Mouse (Mus musculus) liver (tissue): ENCODE measurements at regions not wholly inside any gene's neighbourhood (a gene's known extent, or its start where the extent isn't known, plus 50 kb on each side); places are given as distances from the start of the nearest gene placed in this dataset.
"Not testable (repeated sequence)": the region's sequence is repeated elsewhere in the genome, so short reads cannot be mapped to it uniquely, and the experiment has no call there.

ENCODE experiments used
- DNase-seq: peaks from one replicate; pipeline ENCODE4 v3.0.0-alpha.2; 2020; ENCODE audit warnings: mixed read lengths

GRCm38 (mm10) chr10:85242701-85243100, 57.8 kb upstream of the Cry1 start:
- DNase-seq = no peak

DNA sequence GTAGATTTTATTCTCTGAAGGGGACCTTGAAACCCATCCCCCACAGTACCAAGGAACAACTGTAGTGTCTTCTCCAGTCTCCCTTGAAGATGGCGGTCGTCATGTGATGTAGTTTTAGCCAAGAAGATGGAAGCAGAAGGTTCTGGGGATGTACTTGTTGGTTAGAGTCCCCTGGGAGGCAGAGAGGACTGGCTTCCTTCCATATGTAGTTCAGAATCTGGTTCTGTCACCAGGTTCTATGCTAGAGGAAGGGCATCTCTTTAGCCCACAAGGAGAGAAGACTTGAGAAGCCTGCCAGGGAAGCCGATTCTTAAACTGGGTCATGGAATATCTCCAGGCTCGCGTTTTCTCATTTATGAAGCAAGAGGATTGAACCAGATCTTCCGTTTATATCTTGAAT, 58.7 kb upstream of the Cry1 start:
- DNase-seq = no peak

DNA sequence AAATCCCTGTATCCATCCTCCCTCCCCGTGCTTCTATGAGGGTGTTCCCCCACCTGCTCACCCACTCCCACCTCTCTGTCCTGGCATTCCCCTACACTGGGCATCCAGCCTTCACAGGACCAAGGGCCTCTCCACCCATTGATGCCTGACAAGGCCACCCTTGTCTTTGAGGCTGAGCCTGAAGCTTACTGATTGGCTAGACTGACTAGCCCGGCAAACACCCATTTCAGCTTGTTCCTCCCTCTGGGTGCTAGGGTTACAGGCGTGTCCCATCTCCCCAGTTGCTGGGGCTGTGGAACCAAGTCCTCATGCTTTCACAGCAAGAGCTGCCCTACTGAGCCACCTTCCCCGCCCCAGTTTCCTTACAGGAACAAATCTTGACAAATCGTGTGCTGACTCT, 80.9 kb upstream of the Cry1 start:
- DNase-seq = no peak

DNA sequence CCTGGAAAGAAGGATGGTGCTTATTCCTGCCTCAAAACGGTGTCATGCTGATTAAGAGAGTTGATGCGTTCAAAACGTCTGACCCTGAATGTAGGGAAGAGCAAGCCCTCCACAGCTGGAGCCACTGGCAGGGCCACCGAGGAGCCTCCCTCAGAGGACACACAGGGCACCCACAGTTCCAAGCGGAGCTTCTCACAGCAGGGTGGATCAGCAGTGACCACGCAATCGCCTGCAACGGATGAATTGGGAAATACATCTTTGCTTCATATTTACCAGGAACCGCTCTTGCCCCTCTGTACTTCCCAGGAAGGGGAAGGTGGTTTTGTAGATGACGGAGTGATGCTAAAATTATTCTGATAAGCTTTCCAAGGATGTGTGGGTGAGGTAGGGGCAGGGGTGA, 81.3 kb upstream of the Cry1 start:
- no peak for DNase-seq

DNA sequence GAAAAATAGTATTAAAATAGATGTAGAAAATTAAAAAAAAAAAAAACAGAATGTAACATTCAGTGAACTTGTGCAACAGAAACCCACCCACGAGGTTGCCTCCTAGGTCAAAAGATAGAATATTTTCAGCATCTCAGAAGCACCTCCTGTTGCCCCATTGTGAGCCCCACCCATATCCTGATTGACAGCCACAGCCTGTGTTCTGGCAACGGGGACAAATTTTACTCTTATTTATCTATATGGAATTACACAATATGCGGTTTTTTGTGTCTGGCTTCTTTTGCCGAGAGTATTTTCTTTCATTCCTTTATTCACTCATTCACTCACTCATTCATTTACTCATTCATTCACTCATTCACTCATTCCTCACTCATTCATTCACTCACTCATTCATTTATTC, 81.9 kb upstream of the Cry1 start:
- DNase-seq = no peak

GRCm38 (mm10) chr10:85270209-85270608, 85.3 kb upstream of the Cry1 start:
- no peak for DNase-seq

DNA sequence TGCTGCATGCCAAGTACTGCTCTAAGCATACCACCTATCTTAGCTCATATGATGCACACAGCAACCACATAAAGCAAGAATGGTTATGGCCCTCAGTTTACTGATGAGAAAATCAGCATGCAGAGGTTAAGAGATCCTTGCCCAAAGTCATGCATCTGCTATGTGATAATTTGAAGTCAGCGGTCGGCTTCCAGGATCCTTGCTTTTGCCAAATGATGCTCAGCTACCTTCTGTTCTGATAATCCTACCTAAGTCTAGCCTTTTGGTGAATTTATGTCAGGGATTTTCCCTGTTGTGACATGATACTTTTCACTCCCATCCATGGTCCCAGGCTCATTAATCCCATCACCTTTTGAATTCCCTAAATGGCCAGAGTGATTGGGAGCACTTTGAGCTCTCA, 91.9 kb upstream of the Cry1 start:
- DNase-seq = no peak

GRCm38 (mm10) chr10:85291733-85292476, 94.7 kb upstream of the Btbd11 start:
- DNase-seq = no peak

- DNase-seq = no peak
Observed at GRCm38 (mm10) chr10:85292477-85292855, 94.1 kb upstream of the Btbd11 start.

DNA sequence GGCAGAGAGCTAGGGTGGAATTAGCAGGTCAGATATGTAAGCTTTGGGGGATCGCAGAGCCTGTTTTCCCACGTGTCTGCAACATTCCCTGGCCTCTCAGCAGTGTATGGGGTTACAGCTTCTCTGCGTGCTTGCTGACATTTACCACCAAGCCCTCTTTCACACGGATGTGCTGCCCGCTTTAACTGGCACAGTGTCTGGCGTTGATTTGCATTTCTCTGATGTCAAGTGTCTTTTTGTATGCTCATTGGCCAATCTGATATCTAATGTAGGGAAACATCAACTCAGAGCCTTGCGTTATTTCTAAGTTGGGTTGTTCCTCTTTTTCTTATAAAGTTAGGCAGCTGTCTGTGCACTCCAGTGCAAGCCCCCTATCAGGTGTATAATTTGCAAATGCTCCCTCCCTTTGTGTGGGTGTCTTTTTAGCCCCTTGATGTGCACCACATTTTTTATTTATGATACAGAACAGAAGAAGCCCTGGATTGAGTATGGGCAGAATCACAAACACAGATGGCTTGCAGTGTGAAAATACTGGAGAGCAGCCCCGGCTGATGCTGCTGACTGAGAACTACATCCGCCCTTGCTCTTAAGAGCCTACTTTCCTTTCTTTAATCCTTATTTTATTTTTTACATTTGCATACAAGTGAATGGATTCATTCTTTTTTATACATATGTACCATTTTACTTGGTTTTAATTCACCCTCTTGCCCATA, 93.4 kb upstream of the Btbd11 start:
- DNase-seq = no peak

DNA sequence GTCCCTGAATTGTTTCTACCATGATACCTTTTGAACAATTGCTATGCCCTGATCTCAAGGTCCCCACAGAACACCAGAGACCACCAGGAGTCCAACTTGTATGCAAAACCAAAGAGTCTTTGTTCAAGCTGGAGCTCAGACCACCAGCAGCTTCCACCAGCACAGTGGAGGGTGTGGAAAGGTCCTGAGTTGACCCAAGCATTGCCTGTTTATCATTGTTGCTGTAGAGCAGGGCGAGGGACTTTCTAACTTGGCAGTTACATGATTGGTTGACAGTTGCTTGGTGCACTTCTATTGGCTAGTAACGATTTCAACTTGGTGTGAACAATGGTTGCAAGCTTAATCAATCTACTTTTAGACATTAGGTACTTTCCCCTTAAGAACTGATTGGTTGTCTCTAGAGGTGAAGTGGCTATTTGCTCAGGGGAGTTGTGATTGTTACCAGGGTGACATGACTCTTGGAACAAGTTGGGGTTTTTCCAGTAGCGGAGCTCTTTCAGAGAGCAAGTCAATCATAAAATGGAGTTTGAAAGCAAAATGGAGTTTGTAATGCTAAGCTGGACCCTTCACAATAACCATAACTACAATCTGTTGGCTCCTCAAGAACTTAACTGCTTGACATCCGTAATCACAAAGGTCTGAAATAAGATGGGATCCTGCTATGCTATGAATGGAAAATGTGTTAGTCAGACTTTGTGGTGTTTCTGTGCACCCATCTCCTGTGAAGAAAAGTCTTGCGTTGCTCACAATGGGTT, 91.3 kb upstream of the Btbd11 start:
- no peak for DNase-seq

GRCm38 (mm10) chr10:85311781-85312180, 74.8 kb upstream of the Btbd11 start:
- no peak for DNase-seq

DNA sequence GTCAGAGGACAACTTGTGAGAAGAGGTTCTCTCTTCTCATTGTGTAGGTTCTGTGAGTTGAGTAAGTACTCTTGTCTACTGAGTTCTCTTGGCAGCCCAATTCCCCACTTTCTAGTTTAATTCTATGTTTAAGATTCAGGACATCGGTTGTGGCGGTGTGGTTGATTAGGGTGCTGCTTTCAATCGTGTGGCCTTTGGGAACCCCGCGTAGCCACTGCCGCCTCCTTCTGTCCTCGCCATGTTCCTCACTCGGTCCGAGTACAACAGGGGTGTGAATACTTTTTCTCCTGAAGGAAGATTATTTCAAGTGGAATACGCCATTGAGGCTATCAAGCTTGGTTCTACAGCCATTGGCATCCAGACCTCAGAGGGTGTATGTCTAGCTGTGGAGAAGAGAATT, 73.3 kb upstream of the Btbd11 start:
- DNase-seq = not testable (repeated sequence)

- no peak for DNase-seq
Observed at GRCm38 (mm10) chr10:85320971-85321370, 65.6 kb upstream of the Btbd11 start.

GRCm38 (mm10) chr10:85322280-85322679, 64.3 kb upstream of the Btbd11 start:
- DNase-seq = no peak

DNA sequence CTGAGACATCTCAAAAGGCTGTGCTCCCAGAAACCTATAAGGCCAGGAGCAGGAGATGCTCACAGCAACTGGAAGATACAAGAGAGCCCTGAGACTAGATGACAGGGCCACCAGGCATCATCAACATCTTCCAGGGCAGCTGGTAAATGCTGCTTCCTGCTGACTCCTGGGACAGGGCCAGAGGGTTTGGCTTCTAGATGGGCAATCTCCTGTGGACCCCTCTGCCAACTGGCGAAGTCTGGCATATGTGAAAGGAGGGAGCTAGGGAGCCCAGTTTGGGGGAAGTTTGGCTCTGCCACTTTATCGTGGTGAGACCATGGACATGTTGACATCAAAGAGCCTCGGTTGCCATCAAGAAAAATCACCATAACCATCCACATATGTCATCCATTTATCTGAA, 57.2 kb upstream of the Btbd11 start:
- DNase-seq = no peak

- DNase-seq = peak; percentile 48
Observed at GRCm38 (mm10) chr10:85330938-85331691, 55.5 kb upstream of the Btbd11 start.
